Mouse (Mus musculus): ENCODE measurements around the gene Lrmda. TPM values are rescaled to one million over a fixed set of nuclear protein-coding genes. Genes with fewer than 3 reads are reported as not detected.

Gene Lrmda
- total RNA-seq, 2 experiments from 2014 or later, result 2.6 to 2.9 TPM

DNA sequence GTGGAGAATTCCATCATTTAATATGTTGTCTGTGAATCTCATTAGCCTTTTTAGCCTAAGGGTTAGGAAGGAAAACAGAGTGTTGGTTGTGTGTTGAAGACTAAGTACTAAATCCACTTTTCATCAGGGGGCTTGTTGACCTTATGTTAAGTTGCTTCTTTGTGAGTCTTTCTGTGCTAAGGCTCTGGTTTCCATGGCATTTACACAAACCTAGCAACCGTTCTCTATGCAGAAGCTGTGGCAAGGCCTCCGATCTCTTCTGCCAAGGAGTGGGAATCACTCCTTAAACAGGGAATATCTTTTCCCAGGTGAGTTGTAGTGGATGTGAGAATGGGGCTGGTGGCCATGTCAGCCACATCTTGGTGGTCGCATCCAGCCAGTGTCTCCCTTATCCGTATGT, 432.1 kb downstream of the Lrmda start:
- H3K27ac ChIP-seq, result no peak overlapping the region
- DNase-seq, result no peak
- no peak overlapping the region for H3K4me3 ChIP-seq
- no peak for TF ChIP-seq CTCF (IDR thresholded peaks at IDR 0.05)
- intact Hi-C loops (cut with DNase I), result no loop called here

DNA sequence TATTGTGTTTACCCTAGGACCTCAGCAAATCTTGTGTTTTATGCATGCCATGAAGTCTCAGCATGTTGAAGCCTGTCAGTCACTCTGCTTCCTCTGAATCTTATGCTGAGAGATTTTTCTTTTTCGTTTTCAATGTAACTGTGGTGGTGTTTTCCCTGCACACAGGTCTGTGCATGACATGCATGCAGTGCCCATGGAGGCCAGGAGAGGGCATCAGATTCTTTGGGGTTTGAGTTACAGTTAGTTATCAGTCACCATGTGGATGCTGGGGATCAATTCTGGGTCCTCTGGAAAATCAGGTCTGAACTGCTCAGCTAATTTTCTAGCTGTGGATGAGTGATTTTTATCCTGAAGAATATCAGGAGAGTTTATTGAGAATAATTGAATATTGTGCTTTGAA, 444.8 kb downstream of the Lrmda start:
- intact Hi-C loops (cut with DNase I), result no loop called here
- H3K27ac ChIP-seq, result no peak overlapping the region
- no peak overlapping the region for H3K4me3 ChIP-seq
- DNase-seq, result no peak
- peak; percentile 5; the same call in 1 of the 2 replicates for TF ChIP-seq CTCF (IDR thresholded peaks at IDR 0.05)

DNA sequence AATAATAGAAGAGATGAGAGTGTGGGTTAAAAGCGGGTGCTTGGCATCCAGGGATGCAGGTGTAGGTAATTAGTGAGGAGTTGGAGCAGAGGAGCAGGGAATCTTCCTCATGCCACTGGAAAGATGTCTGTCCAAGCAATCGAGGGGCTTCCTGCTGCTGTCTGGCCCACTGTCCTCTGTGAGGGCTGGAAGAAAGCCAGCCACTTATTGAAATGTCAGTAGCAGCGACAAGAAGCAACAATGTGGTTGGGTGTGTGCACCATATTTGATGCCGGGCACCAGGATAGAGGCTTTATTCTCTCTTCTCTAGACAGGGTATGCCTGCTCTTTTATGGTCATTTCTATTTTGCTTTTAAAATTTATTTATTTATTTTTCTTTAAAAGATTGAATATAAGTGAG, 451.5 kb downstream of the Lrmda start:
- no peak for TF ChIP-seq CTCF (IDR thresholded peaks at IDR 0.05)
- no peak overlapping the region for H3K27ac ChIP-seq
- intact Hi-C loops (cut with DNase I), result no loop called here
- no peak for DNase-seq
- no peak overlapping the region for H3K4me3 ChIP-seq

DNA sequence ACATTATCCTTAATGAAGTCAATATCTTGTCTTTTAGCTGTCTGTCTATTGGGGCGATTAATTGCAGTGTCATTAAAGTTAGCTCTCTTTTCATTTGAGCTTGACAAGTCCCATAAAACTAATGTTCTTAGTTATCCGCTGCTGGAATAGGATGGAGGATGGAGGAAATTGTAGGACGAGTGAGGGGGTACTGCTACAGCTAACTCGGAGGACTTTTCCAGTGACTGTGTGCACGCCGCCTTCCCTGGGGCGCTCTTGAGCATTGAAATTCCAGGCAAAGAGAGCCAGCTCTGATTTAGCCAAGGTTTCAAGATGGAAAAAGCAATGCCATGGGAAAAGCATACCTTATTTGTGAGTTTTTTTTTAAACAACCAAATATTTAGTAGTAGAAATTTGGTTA, 453.9 kb downstream of the Lrmda start:
- no peak overlapping the region for H3K27ac ChIP-seq
- TF ChIP-seq CTCF (IDR thresholded peaks at IDR 0.05), result no peak
- no peak for DNase-seq
- intact Hi-C loops (cut with DNase I), result no loop called here
- H3K4me3 ChIP-seq, result no peak overlapping the region

DNA sequence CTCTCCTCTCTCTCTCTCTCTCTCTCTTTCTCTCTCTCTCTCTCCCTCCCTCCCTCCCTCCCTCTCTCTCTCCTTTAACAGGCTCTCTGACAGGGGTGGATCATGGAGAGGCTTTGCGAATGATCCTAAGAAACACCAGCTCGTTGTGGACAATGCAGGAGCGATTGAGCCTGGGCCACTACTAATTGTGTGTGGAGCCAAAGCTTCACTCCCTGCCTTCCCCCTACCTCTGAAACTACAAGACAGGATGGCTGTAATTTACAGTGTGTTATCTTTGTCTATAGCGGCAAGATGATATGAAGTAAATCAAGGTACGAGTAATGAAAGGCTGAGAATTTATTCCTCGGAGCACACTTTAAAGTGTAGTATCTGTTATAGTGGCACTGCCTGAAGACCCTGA, 454.5 kb downstream of the Lrmda start:
- TF ChIP-seq CTCF (IDR thresholded peaks at IDR 0.05), result no peak
- no peak overlapping the region for H3K4me3 ChIP-seq
- DNase-seq, result no peak
- intact Hi-C loops (cut with DNase I), result no loop called here
- H3K27ac ChIP-seq, result no peak overlapping the region

DNA sequence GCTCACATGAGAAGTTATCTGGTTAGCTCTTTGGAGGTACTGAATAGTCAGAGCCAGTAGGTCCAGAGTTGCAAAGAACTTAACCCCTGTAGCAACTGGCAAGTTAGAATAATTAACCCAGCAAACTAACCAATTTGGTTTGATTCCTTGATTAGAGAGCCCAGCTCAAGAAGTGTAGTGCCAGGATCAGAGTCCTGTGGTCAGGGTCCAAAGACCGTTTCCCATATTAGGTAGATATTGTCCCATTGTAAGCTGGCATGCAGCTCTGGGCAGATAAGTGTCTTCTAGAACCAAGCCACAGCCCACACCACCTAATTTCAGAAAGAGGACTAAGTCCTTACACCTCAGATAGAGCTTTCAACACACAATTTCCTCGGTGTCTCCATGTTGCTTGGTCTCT, 473.8 kb downstream of the Lrmda start:
- TF ChIP-seq CTCF (IDR thresholded peaks at IDR 0.05), result no peak
- DNase-seq, result no peak
- Histone ChIP-seq H3K4me3 (no peak overlapping the region), H3K27ac (no peak overlapping the region)
- intact Hi-C loops (cut with DNase I), result no loop called here

DNA sequence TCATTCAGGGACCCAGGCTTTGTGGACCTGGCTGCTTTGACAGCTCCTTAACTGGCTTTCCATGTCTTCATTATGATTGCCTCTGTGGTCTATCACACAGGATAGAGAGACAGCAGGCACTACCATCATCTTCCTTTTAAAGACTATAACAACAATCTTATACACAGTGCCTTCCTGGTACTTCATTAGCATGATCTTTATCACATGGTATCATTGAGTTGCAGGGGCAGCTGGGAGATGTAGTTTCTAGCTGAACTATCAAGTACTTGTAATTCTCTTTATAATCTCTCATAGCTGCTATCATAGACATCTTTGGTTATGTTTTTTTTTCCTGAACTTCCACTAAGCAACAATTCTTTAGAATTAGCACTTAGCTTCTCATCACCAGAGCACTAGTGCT, 474.8 kb downstream of the Lrmda start:
- no peak for TF ChIP-seq CTCF (IDR thresholded peaks at IDR 0.05)

DNA sequence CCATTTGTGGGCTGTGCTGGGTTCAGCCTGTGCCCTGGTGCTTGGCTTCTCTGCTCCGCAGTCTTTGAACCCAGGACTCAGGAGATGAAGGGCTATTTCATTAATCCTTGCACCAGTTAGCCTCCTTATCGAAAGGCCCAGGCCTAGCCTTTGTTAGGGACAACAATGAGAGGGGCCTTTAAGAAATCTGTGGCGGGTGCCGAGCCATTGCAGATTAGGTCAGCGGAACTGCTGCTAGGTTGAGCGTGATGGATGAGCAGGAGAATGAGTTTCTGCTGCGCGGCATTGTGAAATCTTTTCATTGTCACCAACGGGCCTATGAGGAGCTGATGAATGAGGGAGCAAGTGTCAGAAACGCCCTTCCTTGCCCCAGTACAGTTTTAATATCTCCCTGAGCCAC, 475.4 kb downstream of the Lrmda start:
- intact Hi-C loops (cut with DNase I), result no loop called here
- DNase-seq, result no peak
- no peak for TF ChIP-seq CTCF (IDR thresholded peaks at IDR 0.05)
- Histone ChIP-seq H3K27ac (no peak overlapping the region), H3K4me3 (no peak overlapping the region)

More for the DNA sequence above, 474.8 kb downstream of the Lrmda start:
- intact Hi-C loops (cut with DNase I), result no loop called here
- Histone ChIP-seq H3K4me3 (no peak overlapping the region), H3K27ac (no peak overlapping the region)
- DNase-seq, result no peak

DNA sequence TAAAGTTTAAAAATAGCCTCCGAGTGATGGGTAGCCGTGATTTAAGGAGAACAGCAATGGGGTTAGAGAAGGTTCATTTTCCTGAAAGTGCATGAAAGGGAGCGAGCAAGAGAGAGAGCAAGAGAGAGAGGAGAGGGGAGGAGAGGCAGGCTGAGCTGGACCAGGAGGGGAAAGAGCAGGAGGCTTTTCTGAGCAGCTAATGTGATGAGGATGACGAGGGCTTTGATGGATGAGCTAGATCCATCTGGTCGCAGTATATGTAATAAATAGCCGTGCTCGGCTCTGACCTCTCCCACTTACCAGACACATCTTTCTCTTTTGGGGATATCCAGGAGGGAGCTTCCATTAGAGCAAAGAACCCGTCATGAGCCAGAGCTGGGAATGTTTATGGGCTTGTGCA, 475.8 kb downstream of the Lrmda start:
- DNase-seq, result no peak
- no peak for TF ChIP-seq CTCF (IDR thresholded peaks at IDR 0.05)
- Histone ChIP-seq H3K27ac (no peak overlapping the region), H3K4me3 (no peak overlapping the region)
- intact Hi-C loops (cut with DNase I), result no loop called here

DNA sequence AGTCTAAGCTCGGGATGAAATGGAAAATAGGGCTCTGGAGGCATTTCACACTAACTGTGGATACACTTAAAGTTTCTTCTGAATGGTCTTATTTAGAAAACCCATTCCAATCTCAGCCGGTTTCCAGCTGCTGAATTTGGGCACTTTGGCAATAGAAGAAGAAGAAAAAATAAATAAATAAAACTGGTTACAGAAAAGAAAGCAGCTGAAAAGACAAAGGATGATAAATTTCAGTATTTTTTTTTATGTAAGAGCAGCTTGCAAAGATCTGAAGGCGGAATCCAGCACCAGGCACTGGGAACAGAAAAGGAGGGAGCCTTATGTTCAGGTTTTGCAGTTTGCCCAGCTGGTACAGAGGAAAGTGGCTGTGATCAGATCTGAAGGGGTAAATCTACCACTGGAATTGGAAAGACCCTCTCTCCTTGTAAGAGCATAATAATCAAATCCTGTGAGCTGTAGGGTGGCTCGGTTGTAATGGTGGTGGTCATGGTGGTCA, 478.2 kb downstream of the Lrmda start:
- Histone ChIP-seq H3K4me3 (no peak overlapping the region), H3K27ac (no peak overlapping the region)
- no peak for DNase-seq
- intact Hi-C loops (cut with DNase I), result no loop called here
- no peak for TF ChIP-seq CTCF (IDR thresholded peaks at IDR 0.05)

DNA sequence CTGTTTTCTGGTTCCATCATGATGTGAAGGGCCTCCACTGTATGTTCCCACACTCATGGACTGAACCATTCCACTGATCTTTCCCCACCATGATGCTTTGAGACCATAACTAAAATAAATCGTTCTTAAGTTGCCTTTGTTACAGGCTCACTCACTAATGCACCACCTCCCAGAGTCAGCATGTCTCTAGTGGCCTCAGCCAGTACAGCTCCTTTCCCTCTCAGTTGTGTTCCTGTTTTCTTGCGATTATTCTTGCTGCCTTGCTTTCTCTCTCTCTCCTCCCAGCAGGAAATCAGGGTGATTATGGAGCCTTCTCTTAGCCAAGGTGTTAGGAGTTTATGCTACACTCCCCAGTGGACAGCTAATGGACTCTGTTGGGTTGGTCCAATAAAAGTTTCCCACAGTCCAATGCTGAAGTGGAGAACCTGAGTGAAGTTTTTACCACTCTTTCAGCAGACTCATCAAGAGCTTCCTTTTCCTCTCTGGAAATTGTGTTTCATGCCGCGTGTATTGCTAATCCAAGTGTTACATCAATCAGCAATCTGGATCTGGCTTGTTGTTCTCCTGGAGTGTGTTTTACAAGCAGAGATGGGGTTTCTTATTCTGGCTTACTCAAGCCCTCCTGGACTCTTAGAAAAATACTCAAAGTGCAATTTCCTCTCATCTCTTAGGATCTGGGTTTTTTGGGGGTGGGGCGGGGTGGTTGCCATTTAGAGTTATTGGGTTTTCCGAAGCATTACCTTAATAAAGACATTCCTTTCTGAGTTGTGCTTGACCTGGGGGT, 490.4 kb downstream of the Lrmda start:
- no peak for DNase-seq
- intact Hi-C loops (cut with DNase I), result no loop called here
- Histone ChIP-seq H3K27ac (no peak overlapping the region), H3K4me3 (no peak overlapping the region)
- no peak for TF ChIP-seq CTCF (IDR thresholded peaks at IDR 0.05)

DNA sequence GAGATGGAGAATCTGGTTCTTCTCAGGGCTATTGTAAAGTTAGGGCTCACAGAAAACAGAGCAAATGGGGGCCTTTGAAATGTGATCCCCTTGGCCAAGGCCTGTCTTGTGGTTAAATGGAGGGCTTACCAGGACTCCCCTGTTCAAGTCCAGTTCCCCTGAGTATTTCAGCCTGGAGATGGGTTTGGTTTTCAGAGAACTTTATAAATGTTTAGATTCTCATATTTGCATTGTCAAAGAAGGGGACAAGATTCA, 490.9 kb downstream of the Lrmda start:
- no peak for TF ChIP-seq CTCF (IDR thresholded peaks at IDR 0.05)
- intact Hi-C loops (cut with DNase I), result no loop called here
- Histone ChIP-seq H3K27ac (no peak overlapping the region), H3K4me3 (no peak overlapping the region)
- DNase-seq, result no peak

DNA sequence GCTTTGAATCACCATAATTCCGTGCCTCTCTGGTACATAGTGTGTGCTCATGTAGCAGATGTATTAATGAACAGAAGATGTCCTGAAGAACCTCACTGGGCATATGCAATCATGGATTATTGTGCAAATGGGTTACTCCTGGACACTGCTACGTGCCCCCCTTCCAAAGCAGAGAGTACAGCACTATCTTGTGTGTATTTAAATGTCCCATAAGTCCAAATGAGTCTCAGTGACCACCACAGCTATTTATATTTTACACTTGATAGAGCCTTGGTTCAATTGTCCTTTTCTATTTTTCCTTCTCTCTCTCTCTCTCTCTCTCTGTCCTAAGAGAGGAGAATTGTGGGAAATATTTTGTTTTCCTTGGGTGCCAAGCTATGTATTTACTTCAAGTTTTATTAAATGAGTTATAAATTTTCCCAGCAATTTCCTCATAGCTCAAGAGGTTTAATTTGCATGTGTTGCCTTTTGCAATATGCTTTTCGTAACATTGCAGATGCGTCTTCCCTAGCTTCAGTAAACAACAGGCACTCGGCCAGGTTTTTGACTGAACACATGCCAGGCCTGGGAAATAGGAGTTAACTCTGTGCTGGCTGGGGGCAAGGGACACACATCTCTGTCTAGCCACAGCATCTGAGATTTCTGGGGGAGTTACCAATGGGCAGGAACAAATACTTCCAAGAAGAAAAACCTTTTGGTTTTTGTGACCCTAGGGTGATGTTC, 495.0 kb downstream of the Lrmda start:
- Histone ChIP-seq H3K4me3 (no peak overlapping the region), H3K27ac (no peak overlapping the region)
- TF ChIP-seq CTCF (IDR thresholded peaks at IDR 0.05), result no peak
- DNase-seq, result peak; percentile 36
- intact Hi-C loops (cut with DNase I), result no loop called here

DNA sequence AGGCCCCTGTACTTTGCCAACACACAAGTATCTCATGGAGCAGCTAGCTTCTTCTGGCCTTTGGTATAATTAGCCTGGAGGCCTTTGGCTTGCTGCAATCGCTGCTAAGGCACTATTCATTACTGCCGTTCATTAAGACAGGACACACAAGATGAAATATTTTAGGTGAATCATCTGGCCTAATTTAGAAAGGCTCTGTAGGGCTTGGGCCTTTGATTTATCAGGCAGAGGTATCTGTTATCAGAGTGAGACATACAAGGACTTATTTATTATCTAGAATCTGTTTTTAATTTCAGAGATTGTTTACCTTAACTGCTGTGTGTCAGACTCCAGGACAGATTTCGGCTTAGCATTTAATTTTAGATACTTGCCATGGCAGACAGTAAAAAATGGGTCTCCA, 511.2 kb downstream of the Lrmda start:
- no peak for DNase-seq
- intact Hi-C loops (cut with DNase I), result no loop called here
- no peak overlapping the region for H3K27ac ChIP-seq
- TF ChIP-seq CTCF (IDR thresholded peaks at IDR 0.05), result no peak
- H3K4me3 ChIP-seq, result no peak overlapping the region

All from gastrocnemius, adult 2 months (tissue).